Mouse (Mus musculus) lung, postnatal 4 days (tissue): ENCODE data around the gene Map3k5.

Experiments used
- DNase-seq, 2 experiments: peaks; one replicate each; pipeline ENCODE4 v3.0.0; 2021

Map3k5 gene

GRCm38 (mm10) chr10:19935821-19936367, 1.6 kb downstream of the Map3k5 start:
- no peak for DNase-seq

GRCm38 (mm10) chr10:19936961-19937708, 2.9 kb downstream of the Map3k5 start:
- DNase-seq = no peak

- no peak for DNase-seq
Measured at GRCm38 (mm10) chr10:19938738-19939137, 4.5 kb downstream of the Map3k5 start.

GRCm38 (mm10) chr10:19939282-19939705, 5.0 kb downstream of the Map3k5 start:
- DNase-seq = peak; percentile 54 to 57

- no peak for DNase-seq
Measured at GRCm38 (mm10) chr10:19940127-19940526, 5.9 kb downstream of the Map3k5 start.

GRCm38 (mm10) chr10:19940626-19941025, 6.4 kb downstream of the Map3k5 start:
- DNase-seq = no peak

GRCm38 (mm10) chr10:19941063-19941462, 6.8 kb downstream of the Map3k5 start:
- peak; percentile 55 to 57 for DNase-seq

- no peak for DNase-seq
Measured at GRCm38 (mm10) chr10:19941914-19942313, 7.6 kb downstream of the Map3k5 start.

- DNase-seq = no peak
Measured at GRCm38 (mm10) chr10:19942621-19943020, 8.3 kb downstream of the Map3k5 start.

GRCm38 (mm10) chr10:19945651-19946050, 11.4 kb downstream of the Map3k5 start:
- no peak for DNase-seq

GRCm38 (mm10) chr10:19946644-19947043, 12.4 kb downstream of the Map3k5 start:
- no peak for DNase-seq

GRCm38 (mm10) chr10:19947441-19947840, 13.2 kb downstream of the Map3k5 start:
- DNase-seq = no peak

GRCm38 (mm10) chr10:19947901-19948300, 13.6 kb downstream of the Map3k5 start:
- DNase-seq = no peak

- DNase-seq = no peak
Measured at GRCm38 (mm10) chr10:19948381-19948780, 14.1 kb downstream of the Map3k5 start.

- no peak for DNase-seq
Measured at GRCm38 (mm10) chr10:19949106-19949505, 14.8 kb downstream of the Map3k5 start.

- DNase-seq = no peak
Measured at GRCm38 (mm10) chr10:19953032-19953761, 18.9 kb downstream of the Map3k5 start.

GRCm38 (mm10) chr10:19954572-19954971, 20.3 kb downstream of the Map3k5 start:
- no peak for DNase-seq

GRCm38 (mm10) chr10:19955817-19956216, 21.5 kb downstream of the Map3k5 start:
- no peak for DNase-seq

GRCm38 (mm10) chr10:19956745-19957144, 22.5 kb downstream of the Map3k5 start:
- peak; percentile 64 to 84 for DNase-seq

- no peak for DNase-seq
Measured at GRCm38 (mm10) chr10:19960831-19961380, 26.6 kb downstream of the Map3k5 start.

- no peak for DNase-seq
Measured at GRCm38 (mm10) chr10:19962746-19963145, 28.5 kb downstream of the Map3k5 start.

GRCm38 (mm10) chr10:19963206-19963605, 28.9 kb downstream of the Map3k5 start:
- DNase-seq = no peak

- no peak for DNase-seq
Measured at GRCm38 (mm10) chr10:19964105-19964504, 29.8 kb downstream of the Map3k5 start.

- no peak for DNase-seq
Measured at GRCm38 (mm10) chr10:19966597-19966996, 32.3 kb downstream of the Map3k5 start.
